Mouse (Mus musculus) C2C12 (cell line): ENCODE data around the gene Rbx1. TPM values are rescaled to one million over a fixed set of nuclear protein-coding genes. Genes with fewer than 3 reads are reported as not detected.
A peak's percentile ranks its signal among the peaks of the same experiment; 100 is the strongest.

Experiments used
- H3K27me3 ChIP-seq: one replicate; pipeline ENCODE4 v1.6.1; 2011; ENCODE audit not compliant: control insufficient read depth, insufficient read depth, insufficient read length
- H3K36me3 ChIP-seq: one replicate; pipeline ENCODE4 v1.6.1; 2011; ENCODE audit not compliant: control insufficient read depth, insufficient read depth
- H3K4me3 ChIP-seq: one replicate; pipeline ENCODE4 v1.5.1; 2011; ENCODE audit warnings: mild to moderate bottlenecking, control low read depth; ENCODE audit not compliant: poor library complexity, insufficient read depth, severe bottlenecking
- H3K79me2 ChIP-seq: one replicate; pipeline ENCODE4 v1.6.1; 2011; ENCODE audit not compliant: control insufficient read depth, insufficient read depth
- H3K79me3 ChIP-seq: one replicate; pipeline ENCODE4 v1.6.1; 2011; ENCODE audit warnings: low read depth, control low read depth
- H3ac ChIP-seq: one replicate; pipeline ENCODE3; 2011; ENCODE audit warnings: low read depth; ENCODE audit not compliant: control insufficient read depth, insufficient read length
- CEBPB ChIP-seq: IDR thresholded peaks from one replicate; pipeline ENCODE4 v1.6.1; 2011; ENCODE audit warnings: low read depth, mild to moderate bottlenecking, control low read depth, moderate library complexity
- CTCF ChIP-seq: IDR thresholded peaks from one replicate; pipeline ENCODE4 v1.5.1; 2011; ENCODE audit not compliant: control insufficient read depth, insufficient read depth, insufficient read length
- FOSL1 ChIP-seq: IDR thresholded peaks from one replicate; pipeline ENCODE4 v1.8.0; 2011; ENCODE audit warnings: mild to moderate bottlenecking, low read length; ENCODE audit not compliant: poor library complexity, insufficient read depth, severe bottlenecking
- MAX ChIP-seq: IDR thresholded peaks from one replicate; pipeline ENCODE4 v1.6.1; 2011; ENCODE audit warnings: mild to moderate bottlenecking, control low read depth
- MYOD1 ChIP-seq: IDR thresholded peaks from one replicate; pipeline ENCODE4 v1.6.1; 2011; ENCODE audit warnings: low read depth; ENCODE audit not compliant: control insufficient read depth, insufficient read length
- MYOG ChIP-seq: IDR thresholded peaks from one replicate; pipeline ENCODE4 v1.6.1; 2011; ENCODE audit not compliant: control insufficient read depth, insufficient read length; ENCODE audit errors: extremely low read depth
- USF1 ChIP-seq: IDR thresholded peaks from one replicate; pipeline ENCODE4 v1.6.1; 2011; ENCODE audit warnings: low read depth, mild to moderate bottlenecking, control low read depth, moderate library complexity
- polyA plus RNA-seq: library from polyadenylated mRNA; unstranded; fragments of >200 nt; fragmentation: generic; extraction: Trizol; gene quantifications from one replicate; pipeline ENCODE4 v1.2.1, GENCODE M21; 2012; ENCODE audit warnings: missing spikeins

Gene Rbx1
- polyA plus RNA-seq, 1 experiment = 275 TPM

DNA sequence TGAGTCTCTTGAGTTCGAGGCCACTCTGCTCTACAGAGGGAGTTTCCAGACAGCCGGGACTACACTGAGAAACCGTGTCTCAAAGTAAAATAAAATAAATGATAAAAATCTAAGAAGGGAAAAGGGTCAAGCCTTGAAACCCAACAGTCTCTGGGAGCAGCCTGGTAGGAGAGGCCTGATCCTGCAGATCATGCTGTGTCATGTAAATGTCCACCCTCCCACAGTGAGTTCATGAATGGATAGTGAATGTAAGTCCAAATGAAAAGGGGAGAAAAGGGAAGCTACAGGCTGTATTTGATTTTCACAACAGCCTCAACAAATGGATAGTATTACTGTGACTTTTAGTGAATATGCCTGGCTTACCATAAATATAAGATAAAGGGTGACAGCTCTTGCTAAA, 40.8 kb upstream of the Rbx1 start:
- H3K4me3 ChIP-seq = no peak overlapping the region
- H3ac ChIP-seq = no peak overlapping the region
- TF ChIP-seq FOSL1 = no peak
- no peak for TF ChIP-seq CTCF
- no peak for TF ChIP-seq USF1
- TF ChIP-seq CEBPB = no peak
- TF ChIP-seq MYOD1 = no peak
- TF ChIP-seq MAX = no peak
- no peak for TF ChIP-seq MYOG

DNA sequence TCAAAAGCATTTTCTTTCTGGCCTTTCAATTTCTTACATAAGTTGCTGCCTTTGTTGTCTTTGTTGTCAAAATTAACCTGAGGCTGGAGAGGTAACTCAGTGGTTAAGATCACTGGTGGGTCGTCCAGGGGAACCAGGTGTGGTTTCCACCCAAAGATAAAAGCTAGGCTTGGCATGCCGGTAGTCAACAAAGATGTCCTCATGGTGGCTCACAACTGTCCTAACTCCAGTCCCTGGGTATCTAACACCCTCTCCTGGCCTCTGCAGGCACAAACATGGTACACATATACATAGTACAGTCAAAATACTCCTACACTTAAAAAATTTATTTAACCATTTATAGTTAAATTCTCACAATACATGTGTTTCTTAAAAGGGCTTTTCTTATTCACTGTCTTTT, 38.1 kb upstream of the Rbx1 start:
- no peak overlapping the region for H3K4me3 ChIP-seq
- no peaks in the 10 kb centered on the region for H3K27me3 ChIP-seq
- H3K79me2 ChIP-seq = no peaks in the 10 kb centered on the region
- H3K79me3 ChIP-seq = no peaks in the 10 kb centered on the region
- H3K36me3 ChIP-seq = peaks cover 44% of the 10 kb centered on the region
- H3ac ChIP-seq = no peak overlapping the region
- TF ChIP-seq MAX = no peak
- TF ChIP-seq FOSL1 = no peak
- no peak for TF ChIP-seq MYOD1
- no peak for TF ChIP-seq CTCF
- TF ChIP-seq MYOG = no peak
- no peak for TF ChIP-seq CEBPB
- TF ChIP-seq USF1 = no peak

More for the DNA sequence above, 40.8 kb upstream of the Rbx1 start:
- H3K27me3 ChIP-seq = no peaks in the 10 kb centered on the region
- peaks cover 27% of the 10 kb centered on the region for H3K36me3 ChIP-seq
- no peaks in the 10 kb centered on the region for H3K79me3 ChIP-seq
- H3K79me2 ChIP-seq = no peaks in the 10 kb centered on the region

- TF ChIP-seq MAX = no peak
- TF ChIP-seq MYOD1 = no peak
- no peaks in the 10 kb centered on the region for H3K79me3 ChIP-seq
- H3K36me3 ChIP-seq = peaks cover 48% of the 10 kb centered on the region
- H3K79me2 ChIP-seq = no peaks in the 10 kb centered on the region
- no peaks in the 10 kb centered on the region for H3K27me3 ChIP-seq
- no peak overlapping the region for H3ac ChIP-seq
- no peak overlapping the region for H3K4me3 ChIP-seq
These were observed 34.9 kb upstream of the Rbx1 start for GRCm38 (mm10) chr15:81431195-81431594.

DNA sequence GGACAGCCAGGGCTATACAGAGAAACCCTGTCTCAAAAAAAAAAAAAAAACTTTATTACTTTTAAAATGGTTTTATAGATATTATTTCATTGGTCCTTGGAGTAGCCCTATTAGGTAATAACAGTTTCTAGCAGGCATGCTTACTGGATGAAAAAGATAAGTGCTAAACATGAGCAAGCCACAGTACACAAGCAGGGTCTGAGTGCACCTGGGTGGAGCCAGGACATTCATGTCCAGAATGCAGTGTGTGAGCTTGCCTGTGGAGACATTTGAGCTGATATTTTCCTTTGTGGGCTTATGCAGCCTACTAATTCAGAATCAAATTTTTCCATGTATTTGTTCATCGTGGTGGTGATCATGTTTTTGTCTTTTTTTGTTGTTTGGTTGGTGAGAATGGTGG, 27.8 kb upstream of the Rbx1 start:
- Histone ChIP-seq H3ac (no peak overlapping the region), H3K79me3 (no peaks in the 10 kb centered on the region), H3K27me3 (no peaks in the 10 kb centered on the region), H3K36me3 (peaks cover 54% of the 10 kb centered on the region), H3K79me2 (no peaks in the 10 kb centered on the region), H3K4me3 (no peak overlapping the region)
- no peak for TF ChIP-seq MAX
- no peak for TF ChIP-seq CTCF
- no peak for TF ChIP-seq FOSL1

- Histone ChIP-seq H3K79me3 (no peaks in the 10 kb centered on the region), H3K4me3 (no peak overlapping the region), H3ac (no peak overlapping the region), H3K36me3 (peaks cover 53% of the 10 kb centered on the region), H3K27me3 (no peaks in the 10 kb centered on the region), H3K79me2 (no peaks in the 10 kb centered on the region)
- no peak for TF ChIP-seq FOSL1
- TF ChIP-seq USF1 = no peak
- TF ChIP-seq CEBPB = no peak
- TF ChIP-seq MAX = no peak
- TF ChIP-seq MYOG = no peak
- TF ChIP-seq MYOD1 = no peak
- no peak for TF ChIP-seq CTCF
These were observed 26.9 kb upstream of the Rbx1 start for GRCm38 (mm10) chr15:81439236-81439635.

- TF ChIP-seq MYOG (no peak), MYOD1 (no peak), FOSL1 (no peak), CTCF (peak; percentile 45), USF1 (no peak), CEBPB (no peak), MAX (no peak)
- H3K79me3 ChIP-seq = no peaks in the 10 kb centered on the region
- H3K36me3 ChIP-seq = peaks cover 45% of the 10 kb centered on the region
These were observed 17.6 kb upstream of the Rbx1 start for GRCm38 (mm10) chr15:81448463-81448862.

More at GRCm38 (mm10) chr15:81448463-81448862, 17.6 kb upstream of the Rbx1 start:
- Histone ChIP-seq H3ac (no peak overlapping the region), H3K27me3 (no peaks in the 10 kb centered on the region), H3K4me3 (no peak overlapping the region), H3K79me2 (no peaks in the 10 kb centered on the region)
